Mouse (Mus musculus) midbrain, embryonic 15.5 days (tissue): ENCODE data around the gene Slc25a13. TPM values are rescaled to one million over a fixed set of nuclear protein-coding genes. Genes with fewer than 3 reads are reported as not detected.

Experiments used
- ATAC-seq: fragments of 200-750 bp; cut with Nextera tagmentation; replicated peaks from 2 replicates; pipeline ENCODE4 v1.8.0; 2017; ENCODE audit warnings: moderate TSS enrichment
- H3K27ac ChIP-seq: fragments of 300-500 bp; sonication (generic); 2 replicates; pipeline ENCODE4 v1.5.1; 2015; ENCODE audit warnings: mild to moderate bottlenecking, inconsistent platforms
- H3K27me3 ChIP-seq: fragments of 300-500 bp; sonication (generic); replicated peaks from 2 replicates; pipeline ENCODE4 v1.6.1; 2015; ENCODE audit warnings: inconsistent platforms
- H3K36me3 ChIP-seq: fragments of 300-500 bp; sonication (generic); replicated peaks from 2 replicates; pipeline ENCODE4 v1.6.1; 2015; ENCODE audit warnings: inconsistent platforms
- H3K4me1 ChIP-seq: fragments of 300-500 bp; sonication (generic); 2 replicates; pipeline ENCODE4 v1.6.1; 2015; ENCODE audit warnings: inconsistent platforms
- H3K4me2 ChIP-seq: fragments of 300-500 bp; sonication (generic); 2 replicates; pipeline ENCODE4 v1.6.1; 2015; ENCODE audit warnings: inconsistent platforms, mild to moderate bottlenecking, moderate library complexity
- H3K4me3 ChIP-seq: fragments of 300-500 bp; sonication (generic); 2 replicates; pipeline ENCODE4 v1.5.1; 2015; ENCODE audit warnings: mild to moderate bottlenecking, inconsistent platforms
- H3K9ac ChIP-seq: fragments of 300-500 bp; sonication (generic); 2 replicates; pipeline ENCODE4 v1.6.1; 2015; ENCODE audit warnings: mild to moderate bottlenecking, inconsistent platforms
- H3K9me3 ChIP-seq: fragments of 300-500 bp; sonication (generic); 2 replicates; pipeline ENCODE4 v1.6.1; 2016; ENCODE audit warnings: inconsistent platforms
- WGBS: fragments of 180-500 bp; shearing (Covaris S2); methylation state at CpG from one replicate; pipeline ENCODE4 v1.1.7; 2015; ENCODE audit warnings: mixed read lengths; 5-methylcytosine and 5-hydroxymethylcytosine counted together
- polyA plus RNA-seq: library from polyadenylated mRNA; unstranded; fragments of >200 nt; fragmentation: Nextera tagmentation; extraction: Ambion mirVana; gene quantifications from 2 replicates; pipeline ENCODE4 v1.2.1, GENCODE M21; 2015

The Slc25a13 gene
- polyA plus RNA-seq, 1 experiment from 2014 or later, result 3.8 TPM

DNA sequence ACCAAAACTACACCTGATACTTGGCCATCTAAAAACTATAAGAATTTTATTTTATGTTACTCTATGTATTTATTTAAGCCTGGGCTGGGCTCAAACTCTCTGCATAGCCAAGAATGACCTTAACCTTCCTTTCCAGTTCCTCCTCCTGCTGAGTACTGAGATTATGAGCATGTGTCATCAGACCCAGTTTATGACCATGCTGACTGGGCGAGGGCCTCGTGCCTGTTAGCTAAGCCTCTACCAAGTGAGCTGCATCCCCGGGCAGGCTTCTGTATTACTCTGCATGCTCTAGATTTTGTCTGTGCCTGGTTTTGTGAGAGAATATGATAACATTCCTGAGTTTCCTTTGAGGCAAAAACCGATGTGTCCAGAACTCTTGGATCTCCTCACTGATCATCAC is 96.1 kb downstream of the Slc25a13 start:
- Histone ChIP-seq H3K36me3 (no peaks in the 10 kb centered on the region), H3K4me2 (no peak overlapping the region), H3K9me3 (no peaks in the 10 kb centered on the region), H3K27ac (no peak overlapping the region), H3K4me3 (no peak overlapping the region), H3K27me3 (no peaks in the 10 kb centered on the region), H3K4me1 (no peaks in the 10 kb centered on the region), H3K9ac (no peak overlapping the region)
- 92% methylated on average over 4 of the region's 4 CpGs for WGBS
- ATAC-seq, result no peak

DNA sequence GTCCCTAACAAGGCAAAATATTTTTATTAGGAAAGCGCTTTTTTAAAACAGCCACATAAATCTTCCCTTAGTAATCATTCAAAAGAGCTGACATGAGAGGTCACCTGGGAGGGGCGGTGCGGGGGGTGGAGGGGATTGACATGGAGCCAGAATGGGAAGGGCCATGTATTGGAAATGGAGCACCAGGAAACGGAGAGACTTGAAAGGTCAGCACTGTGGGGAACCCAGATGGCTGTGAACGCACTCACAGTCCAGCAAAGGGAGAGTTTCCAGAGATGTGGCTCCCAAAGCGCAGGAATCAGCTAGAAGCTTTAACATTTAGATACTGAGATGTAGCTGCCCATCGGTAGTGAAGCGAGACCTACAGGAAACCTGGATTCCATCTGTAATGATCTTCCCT is 101.2 kb downstream of the Slc25a13 start:
- Histone ChIP-seq H3K4me1 (no peaks in the 10 kb centered on the region), H3K9ac (no peak overlapping the region), H3K4me2 (no peak overlapping the region), H3K36me3 (no peaks in the 10 kb centered on the region), H3K27ac (no peak overlapping the region), H3K9me3 (no peaks in the 10 kb centered on the region), H3K4me3 (no peak overlapping the region), H3K27me3 (no peaks in the 10 kb centered on the region)
- ATAC-seq, result no peak
- WGBS, result 79% methylated on average over 8 of the region's 8 CpGs

DNA sequence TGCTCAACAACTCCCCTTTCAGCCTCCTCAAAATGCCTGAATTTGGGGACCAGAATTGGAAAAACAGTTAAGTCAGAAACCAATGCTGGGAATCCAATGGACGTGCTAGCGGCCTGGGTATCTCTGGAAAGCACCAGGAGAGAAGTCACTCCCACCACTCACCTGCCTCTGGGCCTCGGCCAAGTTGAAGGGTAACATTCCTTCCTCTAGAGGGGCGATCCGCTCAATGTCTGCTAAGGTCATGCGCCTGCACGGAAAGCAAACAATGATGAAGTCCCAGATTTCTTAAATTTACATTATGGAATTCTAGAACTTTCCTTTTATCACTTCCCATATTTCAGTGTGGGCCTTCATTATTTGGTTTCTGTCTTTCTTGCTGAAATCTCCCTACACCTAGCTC is 103.2 kb downstream of the Slc25a13 start:
- H3K4me1 ChIP-seq, result no peaks in the 10 kb centered on the region
- no peak overlapping the region for H3K4me3 ChIP-seq
- no peaks in the 10 kb centered on the region for H3K9me3 ChIP-seq
- H3K27ac ChIP-seq, result no peak overlapping the region
- H3K27me3 ChIP-seq, result no peaks in the 10 kb centered on the region
- no peak overlapping the region for H3K9ac ChIP-seq
- 94% methylated on average over 7 of the region's 7 CpGs for WGBS
- ATAC-seq, result no peak
- no peak overlapping the region for H3K4me2 ChIP-seq
- H3K36me3 ChIP-seq, result no peaks in the 10 kb centered on the region

DNA sequence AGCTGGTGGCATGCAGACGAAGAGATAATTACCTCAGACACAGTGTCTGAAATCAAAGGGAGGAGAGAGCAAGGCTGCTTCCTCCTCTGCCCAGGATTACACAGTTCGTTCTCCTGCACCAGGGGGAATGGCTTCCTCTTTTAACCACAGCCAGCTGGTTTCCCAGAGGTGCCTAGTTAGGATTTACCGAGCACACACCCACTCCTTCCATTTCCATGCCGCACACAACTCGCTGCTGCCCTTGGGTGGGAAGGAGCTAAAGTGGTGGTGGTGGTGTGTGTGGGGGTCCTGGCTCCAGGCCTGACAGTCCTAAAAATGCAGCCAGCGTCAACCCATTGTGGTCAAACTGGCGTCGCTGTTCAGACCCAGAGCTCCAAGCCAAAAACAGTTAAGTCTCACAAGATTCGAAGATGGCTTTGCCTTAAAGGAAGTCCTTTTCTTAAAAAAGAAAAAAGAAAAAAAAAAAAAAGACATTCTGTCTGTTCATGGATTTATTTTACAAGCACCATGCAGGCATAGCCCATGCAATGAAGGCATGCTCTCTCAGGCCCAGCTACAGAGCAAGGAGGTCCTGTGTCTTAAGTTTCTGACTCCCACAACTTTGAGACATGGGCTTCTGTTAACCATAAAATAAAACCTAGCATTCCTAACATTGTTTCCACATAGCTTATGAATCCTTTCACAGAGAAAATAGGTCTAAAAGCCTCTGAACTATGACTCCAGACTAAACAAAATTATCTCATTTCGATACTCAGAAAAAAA is 104.0 kb downstream of the Slc25a13 start:
- Histone ChIP-seq H3K27ac (no peak overlapping the region), H3K4me3 (no peak overlapping the region), H3K4me1 (no peaks in the 10 kb centered on the region), H3K9ac (no peak overlapping the region), H3K9me3 (no peaks in the 10 kb centered on the region), H3K27me3 (no peaks in the 10 kb centered on the region), H3K4me2 (no peak overlapping the region), H3K36me3 (no peaks in the 10 kb centered on the region)
- WGBS, result 53% methylated on average over 10 of the region's 10 CpGs
- no peak for ATAC-seq

DNA sequence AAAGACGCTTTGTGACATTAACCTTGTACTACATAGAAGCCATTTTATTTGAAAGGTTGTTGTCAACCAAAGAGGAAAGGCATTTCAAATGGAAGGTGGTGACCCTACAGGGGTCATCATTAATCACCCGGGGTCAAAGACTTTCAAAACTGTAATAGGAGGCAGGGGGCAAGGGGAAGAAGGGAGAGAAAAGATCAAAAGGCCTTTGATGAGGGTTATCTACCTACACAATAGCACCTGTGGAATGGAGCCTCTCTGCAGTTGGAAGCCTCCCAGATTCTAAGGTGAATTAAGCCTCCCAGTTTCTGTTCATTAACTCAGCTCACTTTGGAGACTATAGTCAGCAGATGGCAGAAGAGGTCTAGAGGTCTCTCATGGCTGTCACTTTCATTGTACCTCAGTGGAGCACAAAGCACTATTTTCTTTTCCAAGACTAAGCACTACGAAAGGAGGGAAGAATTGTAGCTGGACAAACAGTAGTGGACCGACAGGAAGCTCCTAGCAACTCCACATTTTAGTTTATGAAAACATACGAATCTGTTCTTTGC is 109.5 kb downstream of the Slc25a13 start:
- ATAC-seq, result no peak
- H3K4me2 ChIP-seq, result no peak overlapping the region
- no peak overlapping the region for H3K9ac ChIP-seq
- H3K36me3 ChIP-seq, result no peaks in the 10 kb centered on the region
- H3K27me3 ChIP-seq, result no peaks in the 10 kb centered on the region
- no peaks in the 10 kb centered on the region for H3K9me3 ChIP-seq
- no peak overlapping the region for H3K4me3 ChIP-seq
- WGBS, result 58% methylated on average over 5 of the region's 5 CpGs
- no peak overlapping the region for H3K27ac ChIP-seq
- H3K4me1 ChIP-seq, result no peaks in the 10 kb centered on the region

DNA sequence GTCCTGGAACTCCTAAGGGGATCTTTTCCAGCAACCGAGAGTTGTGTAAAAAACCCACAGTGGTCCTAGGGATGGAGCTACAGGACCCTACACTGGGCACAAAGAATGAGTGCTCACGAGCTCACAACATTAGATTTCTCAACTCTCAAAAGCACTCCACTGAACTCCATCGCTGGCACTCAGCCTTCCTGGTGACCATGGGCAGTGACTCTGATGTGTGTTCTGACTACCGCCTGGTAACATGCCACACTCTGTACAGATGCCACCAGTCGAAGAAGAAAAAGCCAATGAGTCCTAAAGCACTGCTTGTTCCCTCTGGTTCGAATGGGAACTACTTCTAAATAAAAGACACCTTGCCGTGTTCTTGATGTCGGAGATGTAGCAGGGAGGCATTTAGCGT is 111.4 kb downstream of the Slc25a13 start:
- 76% methylated on average over 9 of the region's 9 CpGs for WGBS
- no peaks in the 10 kb centered on the region for H3K4me1 ChIP-seq
- H3K36me3 ChIP-seq, result no peaks in the 10 kb centered on the region
- H3K27me3 ChIP-seq, result no peaks in the 10 kb centered on the region
- no peak overlapping the region for H3K27ac ChIP-seq
- no peak overlapping the region for H3K4me3 ChIP-seq
- ATAC-seq, result no peak
- no peak overlapping the region for H3K4me2 ChIP-seq
- H3K9ac ChIP-seq, result no peak overlapping the region
- H3K9me3 ChIP-seq, result no peaks in the 10 kb centered on the region

DNA sequence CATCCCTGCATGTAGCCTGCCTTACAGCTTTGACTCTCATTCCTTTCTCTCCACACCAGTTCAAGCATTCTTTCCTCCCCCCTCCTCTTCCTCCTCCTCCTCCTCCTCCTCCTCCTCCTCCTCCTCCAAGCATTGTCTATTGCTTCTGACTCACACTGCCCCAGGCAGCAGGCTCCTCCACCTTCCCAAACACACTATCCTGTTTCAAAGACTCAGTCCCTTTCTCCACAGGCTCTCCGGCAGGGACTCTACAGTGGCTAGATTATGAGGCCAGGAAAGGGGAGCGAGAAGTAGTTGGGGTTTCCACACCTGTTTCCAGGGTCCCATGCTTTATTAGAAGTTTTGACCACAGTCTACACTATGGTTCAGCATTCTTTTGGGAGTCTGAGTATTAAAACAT is 113.5 kb downstream of the Slc25a13 start:
- no peak for ATAC-seq
- no peak overlapping the region for H3K4me3 ChIP-seq

DNA sequence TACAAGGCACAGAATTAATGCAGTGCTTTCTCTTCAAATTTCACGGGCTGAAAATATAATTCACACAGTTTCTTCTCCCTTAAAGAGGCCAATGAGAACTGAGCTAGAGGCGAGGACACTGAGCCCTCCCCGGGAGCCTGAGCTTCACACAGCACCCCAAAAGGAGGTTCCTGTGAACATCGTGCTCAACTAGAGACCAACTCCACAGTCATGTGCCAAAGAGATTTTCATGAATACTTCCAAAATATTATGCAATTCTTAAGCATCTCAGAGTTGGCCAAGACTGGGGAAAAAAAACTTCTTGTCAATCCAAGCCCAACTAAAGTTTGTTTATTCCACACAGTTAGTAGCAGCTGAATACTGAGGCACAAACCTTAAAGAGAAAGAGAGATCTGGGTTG is 115.4 kb downstream of the Slc25a13 start:
- WGBS, result 61% methylated on average over 4 of the region's 4 CpGs
- Histone ChIP-seq H3K27ac (no peak overlapping the region), H3K9ac (no peak overlapping the region), H3K4me1 (no peaks in the 10 kb centered on the region), H3K4me2 (no peak overlapping the region), H3K27me3 (no peaks in the 10 kb centered on the region), H3K4me3 (no peak overlapping the region), H3K36me3 (no peaks in the 10 kb centered on the region), H3K9me3 (no peaks in the 10 kb centered on the region)
- no peak for ATAC-seq

More for the DNA sequence above, 113.5 kb downstream of the Slc25a13 start:
- H3K9ac ChIP-seq, result no peak overlapping the region
- H3K9me3 ChIP-seq, result no peaks in the 10 kb centered on the region
- WGBS, result 59% methylated on average over 2 of the region's 2 CpGs
- no peaks in the 10 kb centered on the region for H3K36me3 ChIP-seq
- H3K27ac ChIP-seq, result no peak overlapping the region
- H3K27me3 ChIP-seq, result no peaks in the 10 kb centered on the region
- H3K4me1 ChIP-seq, result no peaks in the 10 kb centered on the region
- H3K4me2 ChIP-seq, result no peak overlapping the region

DNA sequence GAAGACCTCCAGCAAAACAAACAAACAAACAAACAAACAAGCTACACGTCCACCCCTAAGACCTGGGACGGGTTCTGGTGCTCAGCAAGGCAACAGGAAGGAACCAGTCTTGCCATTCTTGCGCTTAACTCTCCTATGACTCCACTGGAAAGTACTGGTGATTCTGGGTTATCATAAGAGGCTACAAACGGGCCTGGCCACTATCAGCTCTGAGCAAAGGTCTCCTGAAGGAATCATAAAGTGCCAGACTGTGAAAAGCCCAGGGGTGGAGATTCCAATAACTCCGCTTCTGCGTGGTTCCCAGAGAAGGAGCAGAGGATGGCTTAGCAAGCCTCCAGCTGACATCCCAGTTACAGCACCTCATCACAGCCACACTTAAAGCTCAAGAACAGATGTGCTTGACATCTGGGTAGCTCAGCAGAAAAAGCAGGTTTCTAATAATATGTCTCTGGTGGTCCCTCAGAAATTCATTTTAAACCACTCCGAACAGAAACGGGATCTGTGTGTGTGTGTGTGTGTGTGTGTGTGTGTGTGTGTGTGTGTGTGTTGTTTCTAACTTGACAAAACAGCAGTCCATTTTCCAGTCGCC is 116.0 kb downstream of the Slc25a13 start:
- no peak for ATAC-seq
- no peak overlapping the region for H3K4me3 ChIP-seq
- H3K4me1 ChIP-seq, result no peaks in the 10 kb centered on the region
- no peak overlapping the region for H3K27ac ChIP-seq
- no peaks in the 10 kb centered on the region for H3K36me3 ChIP-seq
- 91% methylated on average over 9 of the region's 9 CpGs for WGBS
- H3K27me3 ChIP-seq, result no peaks in the 10 kb centered on the region
- no peaks in the 10 kb centered on the region for H3K9me3 ChIP-seq
- H3K4me2 ChIP-seq, result no peak overlapping the region
- no peak overlapping the region for H3K9ac ChIP-seq

DNA sequence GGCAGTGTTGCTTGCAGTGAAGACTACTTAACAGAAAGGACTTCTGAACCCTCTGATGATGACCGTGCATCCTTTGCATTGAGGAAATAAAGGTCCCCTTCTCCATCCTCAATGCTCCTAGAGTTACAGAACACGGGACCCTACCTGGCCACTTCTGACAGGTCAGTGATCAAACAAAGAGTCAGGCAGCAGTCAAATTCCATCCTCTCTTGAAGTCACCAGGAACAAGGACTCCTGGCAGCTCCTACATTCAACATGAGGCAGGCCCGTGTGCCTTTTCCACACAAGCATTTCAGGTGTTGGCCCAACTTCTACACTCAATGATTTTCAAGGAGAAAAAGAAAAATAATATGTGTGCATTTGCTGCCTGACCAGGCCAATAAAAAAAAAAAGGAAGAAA is 123.0 kb downstream of the Slc25a13 start:
- Histone ChIP-seq H3K36me3 (no peaks in the 10 kb centered on the region), H3K27ac (no peak overlapping the region), H3K4me1 (no peaks in the 10 kb centered on the region), H3K4me3 (no peak overlapping the region), H3K27me3 (no peaks in the 10 kb centered on the region), H3K4me2 (no peak overlapping the region), H3K9ac (no peak overlapping the region), H3K9me3 (no peaks in the 10 kb centered on the region)
- no peak for ATAC-seq
- WGBS, result 85% methylated on average over 3 of the region's 3 CpGs

DNA sequence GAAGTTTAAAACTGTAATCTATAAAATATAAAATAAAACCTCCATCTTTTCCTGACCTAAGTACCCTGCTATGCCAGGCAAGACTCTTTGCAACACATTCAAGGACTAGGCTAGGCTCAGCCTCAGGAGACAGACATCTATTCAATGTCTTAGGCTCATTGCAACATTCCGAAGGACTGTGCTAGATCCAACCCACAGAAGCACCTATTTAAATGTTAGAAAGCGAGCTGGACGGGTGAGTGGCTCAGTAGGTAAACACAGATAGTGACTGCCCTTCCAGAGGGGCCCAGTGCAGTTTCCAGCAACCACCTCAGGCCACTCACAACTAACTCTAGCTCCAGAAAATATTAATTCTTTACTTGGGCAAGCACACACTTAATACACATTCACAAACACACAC is 123.5 kb downstream of the Slc25a13 start:
- Histone ChIP-seq H3K9me3 (no peaks in the 10 kb centered on the region), H3K27me3 (no peaks in the 10 kb centered on the region), H3K9ac (no peak overlapping the region), H3K4me3 (no peak overlapping the region), H3K36me3 (no peaks in the 10 kb centered on the region), H3K4me2 (no peak overlapping the region), H3K4me1 (no peaks in the 10 kb centered on the region), H3K27ac (no peak overlapping the region)
- ATAC-seq, result no peak
- 72% methylated on average over 3 of the region's 3 CpGs for WGBS

DNA sequence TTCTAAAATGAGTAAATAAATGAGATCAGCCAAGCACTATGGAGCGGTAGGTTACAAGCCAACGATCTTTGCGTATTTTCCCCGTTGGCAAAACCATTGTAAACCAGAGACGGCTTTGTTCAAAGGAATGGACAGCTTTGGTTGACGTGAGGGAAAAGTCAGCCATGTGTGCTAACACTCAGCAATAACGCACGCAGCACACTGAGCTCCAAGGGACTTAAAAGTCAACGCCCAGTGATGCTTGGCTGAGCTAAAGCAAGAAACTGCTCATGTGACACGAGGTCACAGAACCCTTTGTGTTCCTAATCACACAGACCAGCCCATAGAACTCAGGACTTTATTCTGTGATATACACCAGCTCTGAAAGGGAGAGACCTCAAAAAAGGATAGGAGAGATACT is 124.5 kb downstream of the Slc25a13 start:
- no peak for ATAC-seq
- H3K36me3 ChIP-seq, result no peaks in the 10 kb centered on the region
- WGBS, result 21% methylated on average over 10 of the region's 10 CpGs
- H3K27ac ChIP-seq, result no peak overlapping the region
- H3K9me3 ChIP-seq, result no peaks in the 10 kb centered on the region
- H3K4me2 ChIP-seq, result no peak overlapping the region
- H3K9ac ChIP-seq, result no peak overlapping the region
- no peak overlapping the region for H3K4me3 ChIP-seq
- H3K4me1 ChIP-seq, result no peaks in the 10 kb centered on the region
- no peaks in the 10 kb centered on the region for H3K27me3 ChIP-seq

DNA sequence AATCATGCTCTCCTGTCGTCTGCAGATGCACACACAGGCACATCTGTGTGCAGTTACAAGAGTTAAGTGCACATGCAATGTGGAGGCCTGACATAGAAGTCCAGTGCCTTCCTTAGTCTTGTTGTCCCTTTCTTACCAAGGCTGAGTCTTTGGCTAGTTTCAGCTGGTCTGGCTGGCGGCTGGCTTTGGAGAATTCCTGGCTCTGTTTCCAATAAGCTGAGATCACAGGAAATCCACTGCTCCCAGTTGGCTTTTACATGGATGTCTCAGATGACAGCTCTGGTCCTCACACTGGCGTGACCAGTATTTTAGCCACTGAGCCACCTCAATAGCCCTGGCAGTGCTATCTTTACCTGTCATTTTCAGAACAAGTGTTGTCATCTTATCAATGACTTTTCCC is 126.0 kb downstream of the Slc25a13 start:
- no peaks in the 10 kb centered on the region for H3K36me3 ChIP-seq
- no peak overlapping the region for H3K9ac ChIP-seq
- H3K4me2 ChIP-seq, result no peak overlapping the region
- ATAC-seq, result no peak
- no peaks in the 10 kb centered on the region for H3K4me1 ChIP-seq
- H3K27ac ChIP-seq, result no peak overlapping the region
- no peaks in the 10 kb centered on the region for H3K27me3 ChIP-seq
- no peak overlapping the region for H3K4me3 ChIP-seq
- WGBS, result 88% methylated on average over 3 of the region's 3 CpGs
- no peaks in the 10 kb centered on the region for H3K9me3 ChIP-seq
